Mouse (Mus musculus): ENCODE results near the gene Bex1. TPM values are rescaled to one million over a fixed set of nuclear protein-coding genes. Genes with fewer than 3 reads are reported as not detected.
A peak's percentile ranks its signal among the peaks of the same experiment; 100 is the strongest.

Bex1 gene
- total RNA-seq, 2 experiments from 2014 or later = 27.7 to 29.1 TPM

GRCm38 (mm10) chrX:136172118-136172551, 43.2 kb downstream of the Bex1 start, which contains the start of gene Tceal8:
TSS of gene Tceal8 (minus strand) at chrX:136172342.
- DNase-seq = peak; percentile 58

GRCm38 (mm10) chrX:136171189-136172117, 43.9 kb downstream of the Bex1 start:
- peak; percentile 22 for DNase-seq

- DNase-seq = no peak
Measured at GRCm38 (mm10) chrX:136170625-136171024, 44.7 kb downstream of the Bex1 start.

Small RNAs within 50 kb of the gene (microRNA-seq; reads per million reads assigned to microRNA genes)
- gene Mir6383 = 0 reads per million in 2 experiments

Other genes with a start within 250 kb of the Bex1 start
- 1 to 10 TPM; 4.3 to 4.7 TPM for gene Arxes2, start 221.7 kb downstream of the Bex1 start, total RNA-seq (2021)
- 1 to 10 TPM; 1.8 to 2.2 TPM for gene Arxes1, start 182.1 kb downstream of the Bex1 start, total RNA-seq (2021)
- 1 to 10 TPM in 1 of 2 experiments, under 1 TPM in 1; 0.73 to 1.3 TPM for gene Bex2, start 147.3 kb downstream of the Bex1 start, total RNA-seq (2021)
- gene Nxf3, start 130.3 kb downstream of the Bex1 start, total RNA-seq (2021) = not detected
- not detected for gene Bex4, start 76.5 kb downstream of the Bex1 start, total RNA-seq (2021)
- gene Tceal8, start 43.2 kb downstream of the Bex1 start, total RNA-seq (2021) = 10 to 100 TPM; 48.0 to 55.1 TPM
- 10 to 100 TPM; 74.3 to 87.3 TPM for gene Tceal5, start 11.6 kb downstream of the Bex1 start, total RNA-seq (2021)
- gene Tceal7, start 734 bp downstream of the Bex1 start, total RNA-seq (2021) = 100 to 1,000 TPM; 539 to 771 TPM
- 10 to 100 TPM; 74.7 to 80.1 TPM for gene Tceal9, start 29.6 kb upstream of the Bex1 start, total RNA-seq (2021)
- 10 to 100 TPM; 23.1 to 32.4 TPM for gene Bex3, start 54.7 kb upstream of the Bex1 start, total RNA-seq (2021)